Mouse (Mus musculus): ENCODE data around the gene Cnnm4. TPM values are rescaled to one million over a fixed set of nuclear protein-coding genes. Genes with fewer than 3 reads are reported as not detected.

Cnnm4 gene
- polyA plus RNA-seq, 1 experiment from 2014 or later: 5.4 TPM

DNA sequence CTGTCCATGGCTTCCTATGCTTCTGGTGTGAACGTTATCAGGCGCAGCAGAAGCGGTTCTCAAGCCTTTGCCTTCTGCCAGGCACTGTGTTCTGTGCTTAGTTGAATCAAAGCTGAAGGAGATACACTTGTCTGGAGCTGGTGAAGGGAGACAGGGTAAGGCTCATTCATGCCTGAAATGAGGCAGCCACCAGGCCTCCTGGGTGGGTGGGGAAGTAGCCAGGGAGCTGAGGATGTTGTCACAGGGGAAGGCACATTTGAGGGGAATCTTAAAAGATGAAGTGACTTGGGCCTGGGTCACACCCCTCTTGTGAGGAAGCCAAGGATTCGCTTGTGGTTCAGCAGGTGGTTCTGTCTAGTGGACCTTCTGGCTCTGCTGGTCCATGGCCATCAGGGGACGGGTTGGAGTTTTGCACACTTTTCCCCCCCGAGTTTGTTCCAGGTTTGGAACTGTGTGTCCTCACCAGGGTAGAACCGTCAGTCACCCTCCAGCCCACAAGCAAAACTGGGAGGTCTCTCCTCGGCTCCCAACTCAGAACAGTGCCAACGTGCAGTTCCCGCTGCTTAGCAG is 1.9 kb downstream of the Cnnm4 start:
- no peak for ATAC-seq (replicated peaks; ENCODE audit: insufficient number of reproducible peaks, insufficient read depth, low FRiP score, low read depth)
- H3K4me1 ChIP-seq (replicated peaks): peaks cover 59% of the 10 kb centered on the region
- no peaks in the 10 kb centered on the region for H3K9me3 ChIP-seq (replicated peaks)
- H3K4me3 ChIP-seq: peak overlapping the region; percentile 86
- H3K27me3 ChIP-seq: no peaks in the 10 kb centered on the region
- H3K4me2 ChIP-seq: peak overlapping the region; percentile 87
- 65% methylated on average over 10 of the region's 10 CpGs for WGBS
- H3K36me3 ChIP-seq: no peaks in the 10 kb centered on the region
- no peak overlapping the region for H3K27ac ChIP-seq
- H3K9ac ChIP-seq: 0 out of 2 replicates have a peak overlapping the region, but pooled peaks have one; percentile 4

- H3K27me3 ChIP-seq: no peaks in the 10 kb centered on the region
- H3K9me3 ChIP-seq (replicated peaks): no peaks in the 10 kb centered on the region
- peak overlapping the region; percentile 87 for H3K4me2 ChIP-seq
- 58% methylated on average over 3 of the region's 3 CpGs for WGBS
- peaks cover 60% of the 10 kb centered on the region for H3K4me1 ChIP-seq (replicated peaks)
- H3K27ac ChIP-seq: no peak overlapping the region
- no peaks in the 10 kb centered on the region for H3K36me3 ChIP-seq
- 0 out of 2 replicates have a peak overlapping the region, but pooled peaks have one; percentile 3 for H3K4me3 ChIP-seq
- H3K9ac ChIP-seq: no peak overlapping the region
- ATAC-seq (replicated peaks; ENCODE audit: insufficient number of reproducible peaks, insufficient read depth, low FRiP score, low read depth): no peak
Measured at GRCm38 (mm10) chr1:36474646-36475045, 3.2 kb downstream of the Cnnm4 start.

GRCm38 (mm10) chr1:36475480-36476110 is 4.2 kb downstream of the Cnnm4 start:
- Histone ChIP-seq H3K4me2 (peak overlapping the region; percentile 87), H3K9me3 (replicated peaks) (no peaks in the 10 kb centered on the region), H3K4me1 (replicated peaks) (peaks cover 57% of the 10 kb centered on the region), H3K27ac (0 out of 2 replicates have a peak overlapping the region, but pooled peaks have one; percentile 11), H3K9ac (no peak overlapping the region), H3K27me3 (no peaks in the 10 kb centered on the region), H3K4me3 (no peak overlapping the region), H3K36me3 (no peaks in the 10 kb centered on the region)
- 60% methylated on average over 8 of the region's 8 CpGs for WGBS
- no peak for ATAC-seq (replicated peaks; ENCODE audit: insufficient number of reproducible peaks, insufficient read depth, low FRiP score, low read depth)

DNA sequence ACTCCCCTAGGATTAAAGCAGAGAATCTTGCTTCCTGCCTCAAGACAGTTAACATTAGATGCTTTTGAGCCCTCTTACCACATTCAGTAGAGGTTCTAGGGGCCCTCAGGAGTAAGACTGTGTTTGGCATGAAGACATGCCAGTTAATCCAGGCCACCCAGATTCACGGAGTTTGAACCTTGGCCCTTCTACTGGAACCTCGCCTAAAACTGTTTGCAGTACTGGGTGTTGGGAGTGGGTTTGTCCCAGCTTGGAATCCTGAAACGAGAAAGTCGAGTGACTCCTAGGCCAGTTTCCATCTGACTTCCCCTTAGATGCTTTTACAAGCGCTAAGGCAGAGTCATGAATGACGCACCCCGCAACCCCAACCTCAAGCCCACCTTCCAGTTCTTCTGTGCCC is 5.0 kb downstream of the Cnnm4 start:
- 85% methylated on average over 7 of the region's 7 CpGs for WGBS
- H3K9ac ChIP-seq: no peak overlapping the region
- H3K4me1 ChIP-seq (replicated peaks): peaks cover 53% of the 10 kb centered on the region

DNA sequence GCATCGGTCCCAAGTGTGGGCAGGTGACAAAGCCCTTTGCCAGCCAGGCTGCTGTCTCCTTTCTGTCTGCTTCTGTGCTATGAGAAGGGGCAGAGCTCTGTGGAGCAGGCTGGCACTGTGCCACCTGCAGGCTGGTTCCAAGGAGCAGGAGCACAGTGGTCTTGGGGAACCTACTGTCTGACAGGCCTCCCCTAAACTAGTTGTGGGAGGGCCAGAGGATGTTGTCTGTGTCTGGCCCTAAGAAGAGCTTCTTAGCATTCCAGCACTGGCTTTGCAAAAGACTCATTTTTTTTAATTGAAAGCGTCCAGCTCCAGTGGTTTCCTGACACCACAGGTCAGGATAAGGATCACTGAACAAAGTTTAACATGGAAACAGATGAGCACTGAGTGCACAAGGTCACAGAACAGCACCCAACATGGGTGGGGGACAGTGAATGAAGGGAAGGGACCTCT is 6.9 kb downstream of the Cnnm4 start:
- ATAC-seq (replicated peaks; ENCODE audit: insufficient number of reproducible peaks, insufficient read depth, low FRiP score, low read depth): no peak
- no peak overlapping the region for H3K4me3 ChIP-seq
- H3K36me3 ChIP-seq: no peaks in the 10 kb centered on the region
- H3K27me3 ChIP-seq: no peaks in the 10 kb centered on the region
- H3K4me2 ChIP-seq: no peak overlapping the region
- no peaks in the 10 kb centered on the region for H3K9me3 ChIP-seq (replicated peaks)
- H3K27ac ChIP-seq: no peak overlapping the region
- no peak overlapping the region for H3K9ac ChIP-seq
- peaks cover 36% of the 10 kb centered on the region for H3K4me1 ChIP-seq (replicated peaks)
- WGBS: 53% methylated on average over 2 of the region's 2 CpGs

More for the DNA sequence above, 5.0 kb downstream of the Cnnm4 start:
- Histone ChIP-seq H3K27ac (no peak overlapping the region), H3K4me3 (no peak overlapping the region), H3K27me3 (no peaks in the 10 kb centered on the region), H3K9me3 (replicated peaks) (no peaks in the 10 kb centered on the region), H3K4me2 (no peak overlapping the region), H3K36me3 (no peaks in the 10 kb centered on the region)
- ATAC-seq (replicated peaks; ENCODE audit: insufficient number of reproducible peaks, insufficient read depth, low FRiP score, low read depth): no peak

DNA sequence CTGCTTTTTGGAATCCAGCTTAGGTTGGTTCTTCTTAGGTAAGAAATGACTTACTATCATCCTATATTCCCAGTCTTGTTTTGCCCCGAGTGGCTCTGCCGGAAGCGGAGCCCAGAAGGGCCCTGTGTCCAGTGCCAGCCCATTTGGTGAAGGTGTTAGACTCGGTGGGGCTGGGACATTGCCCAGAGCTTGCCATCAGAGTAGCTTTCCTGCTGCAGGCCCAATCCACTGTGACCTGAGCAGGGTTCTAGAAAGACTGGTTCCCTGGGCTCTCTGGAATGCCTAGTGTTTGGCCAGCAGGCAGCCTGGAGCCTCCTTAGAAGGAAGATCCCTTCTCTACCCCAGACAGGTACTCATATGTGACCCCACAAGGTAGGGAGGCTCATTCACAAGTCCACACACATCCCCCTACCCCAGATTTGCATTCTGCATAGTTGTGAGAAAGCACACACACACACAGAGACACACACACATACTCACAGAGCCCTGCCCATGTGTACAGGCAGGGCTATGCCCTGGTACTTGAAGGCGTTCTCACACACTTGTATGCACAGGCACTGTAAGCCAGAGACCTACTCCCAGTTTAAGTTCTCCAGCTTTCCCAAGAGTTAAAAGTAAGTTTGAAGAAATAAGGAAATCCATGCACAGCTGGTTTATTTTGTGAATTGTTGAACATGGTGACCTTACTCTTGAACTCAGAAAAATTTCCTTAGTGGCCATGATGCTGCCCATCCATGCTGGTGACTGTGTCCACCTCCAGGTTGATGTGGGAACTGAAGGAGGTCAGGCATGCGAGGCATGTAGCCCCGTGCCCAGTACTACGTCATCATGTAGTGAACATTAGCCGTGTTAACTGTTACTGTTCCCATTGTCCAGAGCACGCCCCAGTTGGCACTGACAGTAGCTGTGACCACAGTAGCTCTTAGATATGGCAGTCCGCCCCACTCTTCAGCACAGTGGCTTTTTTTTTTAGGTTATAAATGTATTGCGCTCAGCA is 8.8 kb downstream of the Cnnm4 start:
- Histone ChIP-seq H3K27me3 (no peaks in the 10 kb centered on the region), H3K9ac (no peak overlapping the region), H3K36me3 (no peaks in the 10 kb centered on the region), H3K9me3 (replicated peaks) (no peaks in the 10 kb centered on the region), H3K27ac (no peak overlapping the region), H3K4me2 (no peak overlapping the region), H3K4me3 (no peak overlapping the region), H3K4me1 (replicated peaks) (peaks cover 21% of the 10 kb centered on the region)
- 76% methylated on average over 12 of the region's 12 CpGs for WGBS
- no peak for ATAC-seq (replicated peaks; ENCODE audit: insufficient number of reproducible peaks, insufficient read depth, low FRiP score, low read depth)

DNA sequence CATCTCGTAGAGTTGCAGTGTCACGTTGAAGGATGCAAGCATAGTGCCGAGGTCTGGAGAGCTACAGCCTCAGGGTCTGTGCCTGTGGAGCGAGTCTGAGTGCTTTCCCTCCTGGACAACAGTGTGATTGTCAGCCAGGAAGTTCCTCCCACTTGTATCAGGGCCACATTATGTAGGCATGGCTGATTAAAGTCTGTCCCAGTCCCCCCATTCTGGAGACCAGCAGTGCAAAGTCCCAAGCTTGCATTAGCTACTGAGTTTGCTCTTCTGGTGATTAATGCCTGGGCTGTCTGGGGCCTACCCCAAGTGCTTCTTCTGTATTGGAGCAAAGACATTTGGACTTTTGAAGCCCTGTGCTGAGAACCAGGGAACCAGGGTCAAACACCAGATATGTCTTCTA is 12.4 kb downstream of the Cnnm4 start:
- H3K36me3 ChIP-seq: no peaks in the 10 kb centered on the region
- ATAC-seq (replicated peaks; ENCODE audit: insufficient number of reproducible peaks, insufficient read depth, low FRiP score, low read depth): no peak
- no peak overlapping the region for H3K9ac ChIP-seq
- no peak overlapping the region for H3K4me2 ChIP-seq
- no peak overlapping the region for H3K27ac ChIP-seq
- H3K4me1 ChIP-seq (replicated peaks): peaks cover 3% of the 10 kb centered on the region; the same call in 1 of the 2 replicates
- no peak overlapping the region for H3K4me3 ChIP-seq
- H3K9me3 ChIP-seq (replicated peaks): no peaks in the 10 kb centered on the region
- H3K27me3 ChIP-seq: no peaks in the 10 kb centered on the region
- WGBS: 59% methylated on average over 4 of the region's 4 CpGs

- Histone ChIP-seq H3K4me3 (no peak overlapping the region), H3K27me3 (no peaks in the 10 kb centered on the region), H3K4me2 (no peak overlapping the region), H3K4me1 (replicated peaks) (peaks cover 3% of the 10 kb centered on the region; the same call in 1 of the 2 replicates), H3K36me3 (no peaks in the 10 kb centered on the region), H3K27ac (no peak overlapping the region), H3K9me3 (replicated peaks) (no peaks in the 10 kb centered on the region), H3K9ac (no peak overlapping the region)
- no peak for ATAC-seq (replicated peaks; ENCODE audit: insufficient number of reproducible peaks, insufficient read depth, low FRiP score, low read depth)
- 52% methylated on average over 7 of the region's 7 CpGs for WGBS
Measured at GRCm38 (mm10) chr1:36485080-36485479, 13.7 kb downstream of the Cnnm4 start.

- Histone ChIP-seq H3K4me2 (no peak overlapping the region), H3K9me3 (replicated peaks) (no peaks in the 10 kb centered on the region), H3K4me3 (no peak overlapping the region), H3K27me3 (no peaks in the 10 kb centered on the region), H3K36me3 (no peaks in the 10 kb centered on the region), H3K9ac (no peak overlapping the region), H3K27ac (no peak overlapping the region), H3K4me1 (replicated peaks) (peaks cover 5% of the 10 kb centered on the region)
- 86% methylated on average over 9 of the region's 9 CpGs for WGBS
- no peak for ATAC-seq (replicated peaks; ENCODE audit: insufficient number of reproducible peaks, insufficient read depth, low FRiP score, low read depth)
Measured at GRCm38 (mm10) chr1:36487111-36487510, 15.7 kb downstream of the Cnnm4 start.

GRCm38 (mm10) chr1:36489661-36490060 is 18.2 kb downstream of the Cnnm4 start:
- Histone ChIP-seq H3K27me3 (no peaks in the 10 kb centered on the region), H3K36me3 (no peaks in the 10 kb centered on the region), H3K4me3 (no peak overlapping the region), H3K4me2 (no peak overlapping the region), H3K9ac (no peak overlapping the region), H3K4me1 (replicated peaks) (peaks cover 13% of the 10 kb centered on the region), H3K9me3 (replicated peaks) (no peaks in the 10 kb centered on the region), H3K27ac (no peak overlapping the region)
- ATAC-seq (replicated peaks; ENCODE audit: insufficient number of reproducible peaks, insufficient read depth, low FRiP score, low read depth): no peak
- 79% methylated on average over 6 of the region's 6 CpGs for WGBS

Data from heart, embryonic 15.5 days (tissue).